ENCODE assay signal across 28 mouse cellular contexts in the genomic region with DNA sequence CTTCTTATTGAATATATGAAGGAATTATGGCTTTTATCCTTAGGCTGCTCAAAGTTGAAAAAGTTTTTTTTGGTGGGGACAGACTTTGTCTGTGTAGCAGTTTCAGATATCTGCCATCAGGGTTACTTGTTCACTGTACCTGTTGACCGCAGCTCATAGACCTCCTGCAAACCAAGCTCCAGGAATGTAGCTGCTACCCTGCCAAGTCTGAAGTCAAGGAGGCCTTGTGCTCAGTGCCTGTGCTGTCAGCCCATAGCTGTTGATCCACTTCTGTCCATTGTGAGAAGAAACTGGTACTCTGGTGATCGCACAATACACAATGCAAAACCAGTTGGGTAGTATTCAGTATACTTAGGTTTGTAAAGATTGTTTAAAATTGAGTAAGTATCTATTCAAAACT.
DNase-seq lines count a peak whose midpoint lies in the region; ATAC-seq and TF ChIP-seq lines count a peak whose summit lies in the region.
"Had no signal": no experiment of that assay in that cellular context is flagged by ENCODE, and none has a peak within 500 bp of the region (broad histone marks: within the 10 kb centered on the region; RNA-seq: fewer than 3 reads in every experiment).

No protein-coding gene starts in this region.

- H3K4me3 ChIP-seq in kidney, adult 2 months (ENCODE audit: insufficient read depth, low read depth, low read length): no peak overlapping the region
- H3K4me3 ChIP-seq in hindbrain, postnatal 0 days (ENCODE audit: low read length): no peak overlapping the region
- H3K4me3 ChIP-seq: embryonic facial prominence, embryonic 12.5 days; embryonic facial prominence, embryonic 15.5 days; erythroblast, embryonic 14.5 days; forebrain, embryonic 12.5 days; forebrain, embryonic 15.5 days; heart, adult 2 months; heart, embryonic 10.5 days; heart, embryonic 13.5 days; hindbrain, embryonic 12.5 days; hindbrain, embryonic 15.5 days had no signal

- DNase-seq in kidney, adult 2 months: peak; percentile 53
- DNase-seq in kidney, postnatal 25 days: no peak
- peak; percentile 65 to 75 for DNase-seq in lung, adult 18-20 months
- DNase-seq in lung, postnatal 14 days: no peak
- DNase-seq in lung, postnatal 25 days (ENCODE audit: low spot score): peak; percentile 59
- no peak for DNase-seq in hindbrain, postnatal 0 days (ENCODE audit: low spot score)
- DNase-seq: adrenal gland, adult 2 months; adrenal gland, postnatal 14 days; B cell, adult 2 months; cerebellum, adult 11 months; cerebellum, adult 2 months; cerebellum, adult 9-11 months; cerebellum, postnatal 25 days; gastrocnemius, postnatal 25 days; heart, adult 2 months; heart, postnatal 14 days had no signal

- H3K4me2 ChIP-seq in hindbrain, postnatal 0 days (ENCODE audit: low read depth, low read length): no peak overlapping the region
- H3K4me2 ChIP-seq: embryonic facial prominence, embryonic 12.5 days; embryonic facial prominence, embryonic 15.5 days; forebrain, embryonic 12.5 days; forebrain, embryonic 15.5 days; heart, embryonic 13.5 days; hindbrain, embryonic 12.5 days; hindbrain, embryonic 15.5 days had no signal

- no peak for TF ChIP-seq CTCF in kidney, adult 2 months (conservative IDR thresholded peaks at IDR 0.05; ENCODE audit: insufficient read depth, insufficient read length, low read depth, low read length)
- TF ChIP-seq CTCF in hindbrain, postnatal 0 days (IDR thresholded peaks at IDR 0.05; ENCODE audit: low read depth): no peak

- no peaks in the 10 kb centered on the region for H3K27me3 ChIP-seq in kidney, adult 2 months (replicated peaks; ENCODE audit: control insufficient read depth, insufficient read depth, low read length)
- no peaks in the 10 kb centered on the region for H3K27me3 ChIP-seq in hindbrain, postnatal 0 days (ENCODE audit: insufficient read depth, low read length)
- H3K27me3 ChIP-seq: CH12.LX; embryonic facial prominence, embryonic 12.5 days; embryonic facial prominence, embryonic 15.5 days; forebrain, embryonic 12.5 days; forebrain, embryonic 15.5 days; heart, embryonic 13.5 days; hindbrain, embryonic 12.5 days; hindbrain, embryonic 15.5 days; Patski had no signal

- WGBS in kidney, adult 2 months: 62% methylated on average over 2 of the region's 2 CpGs
- WGBS in hindbrain, postnatal 0 days: 84% methylated on average over 2 of the region's 2 CpGs

- H3K9ac ChIP-seq in hindbrain, postnatal 0 days (replicated peaks; ENCODE audit: low read length): no peak overlapping the region
- H3K9ac ChIP-seq: embryonic facial prominence, embryonic 12.5 days; embryonic facial prominence, embryonic 15.5 days; forebrain, embryonic 12.5 days; forebrain, embryonic 15.5 days; heart, embryonic 13.5 days; hindbrain, embryonic 12.5 days; hindbrain, embryonic 15.5 days had no signal

- H3K27ac ChIP-seq in kidney, adult 2 months (ENCODE audit: insufficient read depth, low read depth, low read length): no peak overlapping the region
- no peak overlapping the region for H3K27ac ChIP-seq in hindbrain, postnatal 0 days
- H3K27ac ChIP-seq: embryonic facial prominence, embryonic 12.5 days; embryonic facial prominence, embryonic 15.5 days; forebrain, embryonic 12.5 days; forebrain, embryonic 15.5 days; heart, adult 2 months; heart, embryonic 10.5 days; heart, embryonic 13.5 days; hindbrain, embryonic 12.5 days; hindbrain, embryonic 15.5 days had no signal

- H3K9me3 ChIP-seq in hindbrain, postnatal 0 days (ENCODE audit: low read length): no peaks in the 10 kb centered on the region
- H3K9me3 ChIP-seq: embryonic facial prominence, embryonic 12.5 days; embryonic facial prominence, embryonic 15.5 days; forebrain, embryonic 12.5 days; forebrain, embryonic 15.5 days; G1E; heart, embryonic 10.5 days; heart, embryonic 13.5 days; hindbrain, embryonic 12.5 days; hindbrain, embryonic 15.5 days had no signal

- H3K4me1 ChIP-seq in kidney, adult 2 months (ENCODE audit: control insufficient read depth, insufficient read depth, low read length): peaks cover 11% of the 10 kb centered on the region; the same call in 1 of the 2 replicates
- no peaks in the 10 kb centered on the region; the same call in 1 of the 2 replicates for H3K4me1 ChIP-seq in hindbrain, postnatal 0 days (ENCODE audit: insufficient read depth, low read length)

- TF ChIP-seq POLR2A in kidney, adult 2 months (IDR thresholded peaks at IDR 0.05; ENCODE audit: low read depth, low read length): no peak

- ATAC-seq in hindbrain, postnatal 0 days: no peak
- ATAC-seq: forebrain, embryonic 15.5 days; Patski had no signal

- no peaks in the 10 kb centered on the region for H3K36me3 ChIP-seq in kidney, adult 2 months (ENCODE audit: control insufficient read depth, insufficient read depth, low read length)
- H3K36me3 ChIP-seq in hindbrain, postnatal 0 days (ENCODE audit: insufficient read depth, low read length): no peaks in the 10 kb centered on the region
- H3K36me3 ChIP-seq: embryonic facial prominence, embryonic 12.5 days; embryonic facial prominence, embryonic 15.5 days; forebrain, embryonic 12.5 days; forebrain, embryonic 15.5 days; G1E; heart, embryonic 10.5 days; heart, embryonic 13.5 days; hindbrain, embryonic 12.5 days; hindbrain, embryonic 15.5 days had no signal

Comparison
In these comparisons a context has a peak if more than half of its experiments do, and no peak if none do; other contexts are left out.
1. DNase-seq: peak in kidney, adult 2 months (single experiment), lung, adult 18-20 months (2 of 2) and lung, postnatal 25 days (single experiment); none in kidney, postnatal 25 days (0 of 2), lung, postnatal 14 days (single experiment) and hindbrain, postnatal 0 days (single experiment).